Mouse (Mus musculus) embryonic facial prominence, embryonic 11.5 days (tissue): ENCODE results near the gene Kif1bp. TPM values are rescaled to one million over a fixed set of nuclear protein-coding genes. Genes with fewer than 3 reads are reported as not detected.

ENCODE experiments used
- ATAC-seq: fragments of 200-750 bp; cut with Nextera tagmentation; replicated peaks from 2 replicates; pipeline ENCODE4 v1.8.0; 2017; ENCODE audit warnings: low read depth; ENCODE audit not compliant: insufficient number of reproducible peaks, low FRiP score, low TSS enrichment
- DNase-seq: peaks from one replicate; pipeline ENCODE4 v3.0.0-alpha.2; 2015; ENCODE audit warnings: low spot score
- H3K27ac ChIP-seq: fragments of 300-500 bp; sonication (generic); replicated peaks from 2 replicates; pipeline ENCODE4 v1.5.1; 2014; ENCODE audit warnings: mild to moderate bottlenecking, low read depth, low read length, control low read depth
- H3K27me3 ChIP-seq: fragments of 300-500 bp; sonication (generic); 2 replicates; pipeline ENCODE4 v1.6.1; 2014; ENCODE audit warnings: mild to moderate bottlenecking, low read length, moderate library complexity, mixed read lengths; ENCODE audit not compliant: control insufficient read depth, insufficient read depth
- H3K36me3 ChIP-seq: fragments of 300-500 bp; sonication (generic); replicated peaks from 2 replicates; pipeline ENCODE4 v1.6.1; 2014; ENCODE audit warnings: low read depth, mild to moderate bottlenecking, low read length, moderate library complexity, mixed read lengths; ENCODE audit not compliant: control insufficient read depth, insufficient read depth
- H3K4me1 ChIP-seq: fragments of 300-500 bp; sonication (generic); 2 replicates; pipeline ENCODE4 v1.6.1; 2014; ENCODE audit warnings: low read length, mixed read lengths; ENCODE audit not compliant: control insufficient read depth, insufficient read depth
- H3K4me2 ChIP-seq: fragments of 300-500 bp; sonication (generic); 2 replicates; pipeline ENCODE4 v1.6.1; 2014; ENCODE audit warnings: low read depth, mild to moderate bottlenecking, control low read depth, low read length, moderate library complexity
- H3K4me3 ChIP-seq: fragments of 300-500 bp; sonication (generic); 2 replicates; pipeline ENCODE4 v1.5.1; 2014; ENCODE audit warnings: low read depth, low read length, control low read depth
- H3K9ac ChIP-seq: fragments of 300-500 bp; sonication (generic); replicated peaks from 2 replicates; pipeline ENCODE4 v1.6.1; 2014; ENCODE audit warnings: mild to moderate bottlenecking, control low read depth, low read length
- H3K9me3 ChIP-seq: fragments of 300-500 bp; sonication (generic); replicated peaks from 2 replicates; pipeline ENCODE4 v1.6.1; 2016; ENCODE audit warnings: mild to moderate bottlenecking, low read length, inconsistent platforms, mixed read lengths; ENCODE audit not compliant: control insufficient read depth
- WGBS: fragments of 180-500 bp; shearing (Covaris S2); extraction: QIAGEN DNeasy Blood & Tissue Kit; methylation state at CpG from one replicate; pipeline ENCODE4 v1.1.7; 2014; 5-methylcytosine and 5-hydroxymethylcytosine counted together
- polyA plus RNA-seq: library from polyadenylated mRNA; unstranded; fragments of >200 nt; fragmentation: Nextera tagmentation; extraction: Ambion mirVana; gene quantifications from 2 replicates; pipeline ENCODE4 v1.2.1, GENCODE M21; 2014

The Kif1bp gene
- polyA plus RNA-seq, 1 experiment from 2014 or later: 48.5 TPM

GRCm38 (mm10) chr10:62521763-62522162 lies 56.5 kb downstream of the Kif1bp start:
- H3K4me2 ChIP-seq: no peak overlapping the region
- no peak overlapping the region for H3K9ac ChIP-seq
- no peaks in the 10 kb centered on the region for H3K27me3 ChIP-seq
- H3K36me3 ChIP-seq: no peaks in the 10 kb centered on the region
- no peak overlapping the region for H3K4me3 ChIP-seq
- 79% methylated on average over 4 of the region's 4 CpGs for WGBS
- no peak overlapping the region for H3K27ac ChIP-seq
- no peaks in the 10 kb centered on the region for H3K4me1 ChIP-seq
- no peaks in the 10 kb centered on the region for H3K9me3 ChIP-seq
- DNase-seq: no peak
- no peak for ATAC-seq

DNA sequence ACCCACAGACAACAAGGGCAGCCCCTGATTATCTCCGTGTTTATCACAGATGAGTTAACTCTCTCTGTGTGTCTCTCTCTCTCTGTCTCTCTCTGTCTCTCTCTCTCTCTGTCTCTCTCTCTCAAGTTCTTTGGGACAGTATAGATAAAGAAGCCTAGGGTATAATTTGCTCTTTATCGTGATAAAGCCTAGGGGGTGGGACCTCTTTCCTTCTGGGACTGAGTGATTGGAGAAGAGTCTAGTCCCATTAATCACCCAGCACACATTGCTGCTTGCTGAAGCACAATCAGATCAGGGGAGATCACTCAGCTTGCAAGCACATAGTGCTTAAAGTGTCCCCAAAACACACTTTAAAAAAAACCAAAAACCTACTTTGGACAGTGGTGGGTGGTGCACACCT lies 57.3 kb downstream of the Kif1bp start:
- WGBS: 69% methylated on average over 2 of the region's 2 CpGs
- DNase-seq: no peak
- Histone ChIP-seq H3K27me3 (no peaks in the 10 kb centered on the region), H3K4me2 (no peak overlapping the region), H3K4me3 (no peak overlapping the region), H3K27ac (no peak overlapping the region), H3K4me1 (no peaks in the 10 kb centered on the region), H3K36me3 (no peaks in the 10 kb centered on the region), H3K9me3 (no peaks in the 10 kb centered on the region), H3K9ac (no peak overlapping the region)
- no peak for ATAC-seq

GRCm38 (mm10) chr10:62517511-62517910 lies 60.7 kb downstream of the Kif1bp start:
- H3K27me3 ChIP-seq: no peaks in the 10 kb centered on the region
- DNase-seq (no peak), ATAC-seq (no peak)
- 90% methylated on average over 6 of the region's 6 CpGs for WGBS
- H3K4me3 ChIP-seq: no peak overlapping the region
- H3K9me3 ChIP-seq: no peaks in the 10 kb centered on the region
- H3K27ac ChIP-seq: no peak overlapping the region
- no peaks in the 10 kb centered on the region for H3K36me3 ChIP-seq
- no peak overlapping the region for H3K9ac ChIP-seq
- no peaks in the 10 kb centered on the region for H3K4me1 ChIP-seq
- H3K4me2 ChIP-seq: no peak overlapping the region

GRCm38 (mm10) chr10:62512855-62513254 lies 65.4 kb downstream of the Kif1bp start:
- H3K36me3 ChIP-seq: no peaks in the 10 kb centered on the region
- H3K4me3 ChIP-seq: no peak overlapping the region
- no peak overlapping the region for H3K4me2 ChIP-seq
- no peaks in the 10 kb centered on the region for H3K9me3 ChIP-seq
- DNase-seq (no peak), ATAC-seq (no peak)
- 92% methylated on average over 4 of the region's 4 CpGs for WGBS
- H3K9ac ChIP-seq: no peak overlapping the region
- H3K4me1 ChIP-seq: no peaks in the 10 kb centered on the region
- H3K27ac ChIP-seq: no peak overlapping the region
- no peaks in the 10 kb centered on the region for H3K27me3 ChIP-seq

DNA sequence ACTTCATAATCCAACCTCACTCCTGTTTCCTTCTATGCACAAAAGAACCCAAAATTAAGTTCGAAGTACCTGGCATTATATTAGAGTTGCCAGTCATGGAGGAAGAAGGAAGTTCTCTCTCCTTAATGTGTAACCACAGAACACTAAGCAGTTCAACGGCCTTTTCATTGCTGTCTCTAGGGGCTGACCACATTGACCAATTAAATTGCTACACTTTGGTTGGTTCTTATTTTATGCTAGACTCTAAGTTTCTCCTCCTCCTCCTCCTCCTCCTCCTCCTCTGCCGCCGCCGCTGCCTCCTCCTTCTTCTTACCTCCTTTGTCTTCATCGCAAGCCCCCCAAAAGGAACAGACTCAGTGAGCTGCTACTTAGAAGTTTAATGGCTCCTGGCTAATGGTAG lies 66.7 kb downstream of the Kif1bp start:
- Histone ChIP-seq H3K4me1 (no peaks in the 10 kb centered on the region), H3K27ac (no peak overlapping the region), H3K4me3 (no peak overlapping the region), H3K36me3 (no peaks in the 10 kb centered on the region), H3K4me2 (no peak overlapping the region), H3K27me3 (no peaks in the 10 kb centered on the region), H3K9ac (no peak overlapping the region), H3K9me3 (no peaks in the 10 kb centered on the region)
- DNase-seq (no peak), ATAC-seq (no peak)
- 81% methylated on average over 6 of the region's 6 CpGs for WGBS

- DNase-seq: no peak
- Histone ChIP-seq H3K9ac (no peak overlapping the region), H3K27me3 (no peaks in the 10 kb centered on the region), H3K4me2 (no peak overlapping the region), H3K27ac (no peak overlapping the region), H3K36me3 (no peaks in the 10 kb centered on the region), H3K9me3 (no peaks in the 10 kb centered on the region), H3K4me3 (no peak overlapping the region), H3K4me1 (no peaks in the 10 kb centered on the region)
- no peak for ATAC-seq
- WGBS: 66% methylated on average over 11 of the region's 11 CpGs
These were observed 69.1 kb downstream of the Kif1bp start for GRCm38 (mm10) chr10:62509032-62509656.

DNA sequence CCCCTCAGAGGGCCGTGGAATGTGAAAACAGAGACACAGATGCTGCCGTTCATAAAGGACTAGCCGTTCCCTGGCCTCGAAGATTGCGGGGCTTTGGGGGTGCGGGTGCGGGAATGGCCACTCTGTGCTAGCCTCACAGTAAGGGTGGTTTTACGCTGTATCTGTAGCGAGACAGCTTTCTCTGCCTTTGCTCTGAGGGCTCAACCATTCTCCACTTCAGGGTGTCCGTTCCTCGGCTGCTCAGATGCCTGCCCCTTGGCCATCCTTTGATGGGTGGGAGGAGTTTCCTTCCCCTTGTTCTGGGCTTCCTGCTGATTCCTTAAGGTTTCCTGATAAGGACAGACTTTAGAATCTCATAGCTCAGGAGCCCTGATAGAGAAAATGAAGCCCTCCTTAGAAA lies 69.8 kb downstream of the Kif1bp start:
- no peak for ATAC-seq
- Histone ChIP-seq H3K4me2 (peak overlapping the region; percentile 44), H3K9me3 (no peaks in the 10 kb centered on the region), H3K27me3 (no peaks in the 10 kb centered on the region), H3K4me1 (no peaks in the 10 kb centered on the region), H3K9ac (no peak overlapping the region), H3K36me3 (no peaks in the 10 kb centered on the region), H3K4me3 (peak overlapping the region; percentile 12; the same call in 1 of the 2 replicates), H3K27ac (no peak overlapping the region)
- peak; percentile 8 for DNase-seq
- 9% methylated on average over 11 of the region's 11 CpGs for WGBS

DNA sequence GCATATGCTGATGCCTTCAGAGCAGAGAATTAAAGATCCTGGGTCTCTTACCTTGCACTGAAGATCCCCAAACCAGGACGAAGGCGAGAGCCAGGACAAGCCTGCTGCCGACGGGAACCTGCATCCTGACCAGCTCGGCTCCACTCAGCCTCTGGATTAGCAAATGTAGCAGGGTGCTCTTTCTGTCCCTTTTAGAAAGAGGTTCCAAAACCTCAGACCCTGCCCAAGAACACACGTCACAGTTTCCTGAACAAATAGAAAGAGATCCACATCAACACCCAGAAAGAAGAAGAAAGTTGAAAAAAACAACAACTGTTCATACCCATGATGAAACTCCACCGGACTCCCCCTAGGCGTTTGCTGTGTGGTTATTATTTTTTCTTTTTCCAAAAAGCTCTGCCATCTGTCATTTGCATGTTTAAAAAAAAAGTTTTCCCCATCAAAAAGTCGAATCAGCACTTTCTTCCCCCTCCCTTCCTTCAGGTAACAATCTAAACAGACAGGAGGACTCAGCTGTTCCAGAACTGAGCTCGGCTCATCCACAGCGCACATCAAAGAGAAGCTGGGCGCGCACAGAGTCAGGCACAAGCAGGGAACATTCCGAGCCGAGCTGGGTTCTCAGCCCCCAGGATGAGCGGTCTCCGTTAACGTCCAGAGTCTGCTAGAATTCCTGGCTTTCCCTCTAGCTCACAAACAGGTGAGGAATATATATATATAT lies 70.5 kb downstream of the Kif1bp start:
- WGBS: 17% methylated on average over 18 of the region's 18 CpGs
- peak; percentile 39 for DNase-seq
- H3K9ac ChIP-seq: no peak overlapping the region

More for the DNA sequence above, 70.5 kb downstream of the Kif1bp start:
- Histone ChIP-seq H3K4me1 (no peaks in the 10 kb centered on the region), H3K27ac (no peak overlapping the region), H3K9me3 (no peaks in the 10 kb centered on the region), H3K36me3 (no peaks in the 10 kb centered on the region), H3K4me3 (no peak overlapping the region), H3K4me2 (peak overlapping the region; percentile 44), H3K27me3 (no peaks in the 10 kb centered on the region)
- ATAC-seq: no peak
